Mouse (Mus musculus) midbrain, embryonic 12.5 days (tissue): ENCODE measurements around the gene Mov10. TPM values are rescaled to one million over a fixed set of nuclear protein-coding genes. Genes with fewer than 3 reads are reported as not detected.

ENCODE experiments used
- ATAC-seq: fragments of 200-750 bp; cut with Nextera tagmentation; 2 replicates; pipeline ENCODE4 v1.8.0; 2017; ENCODE audit warnings: low read depth, moderate TSS enrichment, moderate library complexity; ENCODE audit not compliant: low FRiP score
- H3K27ac ChIP-seq: fragments of 300-500 bp; sonication (generic); replicated peaks from 2 replicates; pipeline ENCODE4 v1.5.1; 2016; ENCODE audit warnings: mild to moderate bottlenecking
- H3K27me3 ChIP-seq: fragments of 300-500 bp; sonication (generic); 2 replicates; pipeline ENCODE4 v1.6.1; 2016; ENCODE audit warnings: mild to moderate bottlenecking
- H3K36me3 ChIP-seq: fragments of 300-500 bp; sonication (generic); 2 replicates; pipeline ENCODE4 v1.6.1; 2016
- H3K4me1 ChIP-seq: fragments of 300-500 bp; sonication (generic); 2 replicates; pipeline ENCODE4 v1.6.1; 2016
- H3K4me2 ChIP-seq: fragments of 300-500 bp; sonication (generic); replicated peaks from 2 replicates; pipeline ENCODE4 v1.6.1; 2016; ENCODE audit warnings: mild to moderate bottlenecking, moderate library complexity
- H3K4me3 ChIP-seq: fragments of 300-500 bp; sonication (generic); 2 replicates; pipeline ENCODE4 v1.5.1; 2016; ENCODE audit warnings: mild to moderate bottlenecking
- H3K9ac ChIP-seq: fragments of 300-500 bp; sonication (generic); replicated peaks from 2 replicates; pipeline ENCODE4 v1.6.1; 2016; ENCODE audit warnings: mild to moderate bottlenecking, moderate library complexity
- H3K9me3 ChIP-seq: fragments of 300-500 bp; sonication (generic); 2 replicates; pipeline ENCODE4 v1.6.1; 2016; ENCODE audit warnings: mild to moderate bottlenecking
- WGBS: fragments of 180-500 bp; shearing (Covaris S2); methylation state at CpG from one replicate; pipeline ENCODE4 v1.1.7; 2016; 5-methylcytosine and 5-hydroxymethylcytosine counted together
- polyA plus RNA-seq: library from polyadenylated mRNA; unstranded; fragments of >200 nt; fragmentation: Nextera tagmentation; extraction: Ambion mirVana; gene quantifications from 2 replicates; pipeline ENCODE4 v1.2.1, GENCODE M21; 2016

Mov10 gene
- polyA plus RNA-seq, 1 experiment from 2014 or later, result 14.6 TPM

GRCm38 (mm10) chr3:104789822-104790221 is 28.5 kb downstream of the Mov10 start:
- H3K9me3 ChIP-seq, result no peaks in the 10 kb centered on the region
- peak overlapping the region; percentile 59 for H3K4me3 ChIP-seq
- no peaks in the 10 kb centered on the region for H3K36me3 ChIP-seq
- peak overlapping the region; percentile 88 for H3K4me2 ChIP-seq
- peaks cover 49% of the 10 kb centered on the region for H3K27me3 ChIP-seq
- H3K4me1 ChIP-seq, result peaks cover 42% of the 10 kb centered on the region
- 33% methylated on average over 13 of the region's 13 CpGs for WGBS
- H3K27ac ChIP-seq, result no peak overlapping the region
- no peak for ATAC-seq
- H3K9ac ChIP-seq, result peak overlapping the region; percentile 50; the same call in 1 of the 2 replicates

GRCm38 (mm10) chr3:104789312-104789605 is 29.1 kb downstream of the Mov10 start:
- Histone ChIP-seq H3K4me1 (peaks cover 37% of the 10 kb centered on the region), H3K4me3 (peak overlapping the region; percentile 59), H3K27ac (no peak overlapping the region), H3K4me2 (peak overlapping the region; percentile 88), H3K27me3 (peaks cover 54% of the 10 kb centered on the region), H3K9ac (peak overlapping the region; percentile 71), H3K9me3 (no peaks in the 10 kb centered on the region), H3K36me3 (no peaks in the 10 kb centered on the region)
- ATAC-seq, result no peak
- under 1% methylated on average over 10 of the region's 10 CpGs for WGBS

GRCm38 (mm10) chr3:104788561-104789311 is 29.6 kb downstream of the Mov10 start:
- Histone ChIP-seq H3K4me1 (peaks cover 32% of the 10 kb centered on the region), H3K4me2 (peak overlapping the region; percentile 88), H3K4me3 (peak overlapping the region; percentile 59), H3K9ac (peak overlapping the region; percentile 71), H3K36me3 (no peaks in the 10 kb centered on the region), H3K27ac (no peak overlapping the region), H3K9me3 (no peaks in the 10 kb centered on the region), H3K27me3 (peaks cover 60% of the 10 kb centered on the region)
- ATAC-seq, result peak; percentile 87
- WGBS, result 0% methylated on average over 42 of the region's 52 CpGs

- WGBS, result 26% methylated on average over 3 of the region's 3 CpGs
- H3K4me2 ChIP-seq, result peak within 1 kb of the TSS; percentile 88
- H3K4me3 ChIP-seq, result peak within 1 kb of the TSS; percentile 59
- peak within 1 kb of the TSS; percentile 71 for H3K9ac ChIP-seq
- peaks cover 27% of the 10 kb centered on the region for H3K4me1 ChIP-seq
- no peaks in the 10 kb centered on the region for H3K36me3 ChIP-seq
- H3K9me3 ChIP-seq, result no peaks in the 10 kb centered on the region
- no peak for ATAC-seq
- H3K27me3 ChIP-seq, result peaks cover 66% of the 10 kb centered on the region
- no peak within 1 kb of the TSS for H3K27ac ChIP-seq
Observed at GRCm38 (mm10) chr3:104788075-104788474, 30.3 kb downstream of the Mov10 start, which contains the start of gene Rhoc. Gene Rhoc, plus strand, starts transcription at chr3:104788375.

GRCm38 (mm10) chr3:104785284-104785683 is 33.1 kb downstream of the Mov10 start:
- Histone ChIP-seq H3K27me3 (peaks cover 87% of the 10 kb centered on the region), H3K4me1 (peaks cover 32% of the 10 kb centered on the region), H3K4me2 (no peak overlapping the region), H3K4me3 (no peak overlapping the region), H3K9me3 (no peaks in the 10 kb centered on the region), H3K27ac (no peak overlapping the region), H3K36me3 (no peaks in the 10 kb centered on the region), H3K9ac (no peak overlapping the region)
- WGBS, result 89% methylated on average over 6 of the region's 6 CpGs
- ATAC-seq, result no peak

GRCm38 (mm10) chr3:104783971-104784500 is 34.3 kb downstream of the Mov10 start:
- Histone ChIP-seq H3K27ac (no peak overlapping the region), H3K4me2 (no peak overlapping the region), H3K4me1 (peaks cover 20% of the 10 kb centered on the region), H3K36me3 (no peaks in the 10 kb centered on the region), H3K4me3 (no peak overlapping the region), H3K9ac (no peak overlapping the region), H3K9me3 (no peaks in the 10 kb centered on the region), H3K27me3 (peaks cover 87% of the 10 kb centered on the region)
- no peak for ATAC-seq
- WGBS, result 46% methylated on average over 14 of the region's 14 CpGs

GRCm38 (mm10) chr3:104782061-104782681 is 36.2 kb downstream of the Mov10 start:
- no peak for ATAC-seq
- H3K27ac ChIP-seq, result no peak overlapping the region
- 17% methylated on average over 12 of the region's 12 CpGs for WGBS
- peaks cover 19% of the 10 kb centered on the region for H3K4me1 ChIP-seq
- H3K9ac ChIP-seq, result no peak overlapping the region
- H3K4me2 ChIP-seq, result peak overlapping the region; percentile 76
- no peak overlapping the region for H3K4me3 ChIP-seq
- H3K27me3 ChIP-seq, result peaks cover 98% of the 10 kb centered on the region
- H3K9me3 ChIP-seq, result no peaks in the 10 kb centered on the region
- H3K36me3 ChIP-seq, result no peaks in the 10 kb centered on the region

GRCm38 (mm10) chr3:104781471-104781903 is 36.9 kb downstream of the Mov10 start, which contains the start of gene Fam19a3:
Gene Fam19a3, minus strand, starts transcription at chr3:104781840.
- no peaks in the 10 kb centered on the region for H3K9me3 ChIP-seq
- H3K27ac ChIP-seq, result no peak within 1 kb of the TSS
- no peaks in the 10 kb centered on the region for H3K36me3 ChIP-seq
- H3K4me3 ChIP-seq, result peak within 1 kb of the TSS; percentile 45
- H3K4me1 ChIP-seq, result peaks cover 20% of the 10 kb centered on the region
- peak within 1 kb of the TSS; percentile 47 for H3K9ac ChIP-seq
- no peak for ATAC-seq
- H3K27me3 ChIP-seq, result peaks cover 99% of the 10 kb centered on the region
- H3K4me2 ChIP-seq, result peak within 1 kb of the TSS; percentile 76
- 0% methylated on average over 21 of the region's 26 CpGs for WGBS

- Histone ChIP-seq H3K36me3 (no peaks in the 10 kb centered on the region), H3K4me3 (peak within 1 kb of the TSS; percentile 45), H3K4me2 (peak within 1 kb of the TSS; percentile 76), H3K9ac (peak within 1 kb of the TSS; percentile 47), H3K9me3 (no peaks in the 10 kb centered on the region), H3K27ac (no peak within 1 kb of the TSS), H3K27me3 (peaks cover 100% of the 10 kb centered on the region), H3K4me1 (peaks cover 20% of the 10 kb centered on the region)
- ATAC-seq, result peak; percentile 69
- under 1% methylated on average over 56 of the region's 56 CpGs for WGBS
Observed at GRCm38 (mm10) chr3:104780561-104781420, 37.6 kb downstream of the Mov10 start, which contains the start of gene Ppm1j. Gene Ppm1j, plus strand, starts transcription at chr3:104781056.

GRCm38 (mm10) chr3:104779949-104780348 is 38.4 kb downstream of the Mov10 start:
- ATAC-seq, result no peak
- 3% methylated on average over 7 of the region's 7 CpGs for WGBS
- Histone ChIP-seq H3K4me1 (peaks cover 20% of the 10 kb centered on the region), H3K27ac (no peak overlapping the region), H3K36me3 (no peaks in the 10 kb centered on the region), H3K9ac (no peak overlapping the region), H3K4me3 (no peak overlapping the region), H3K9me3 (no peaks in the 10 kb centered on the region), H3K27me3 (peaks cover 96% of the 10 kb centered on the region), H3K4me2 (no peak overlapping the region)

- H3K9me3 ChIP-seq, result no peaks in the 10 kb centered on the region
- 1% methylated on average over 20 of the region's 20 CpGs for WGBS
- ATAC-seq, result 0 out of 2 replicates have a peak, but pooled peaks have one; percentile 11
- peaks cover 20% of the 10 kb centered on the region for H3K4me1 ChIP-seq
- H3K4me2 ChIP-seq, result peak overlapping the region; percentile 57
- peak overlapping the region; percentile 36 for H3K4me3 ChIP-seq
- no peak overlapping the region for H3K27ac ChIP-seq
- H3K36me3 ChIP-seq, result no peaks in the 10 kb centered on the region
- H3K9ac ChIP-seq, result peak overlapping the region; percentile 34; the same call in 1 of the 2 replicates
- peaks cover 86% of the 10 kb centered on the region for H3K27me3 ChIP-seq
Observed at GRCm38 (mm10) chr3:104777342-104777741, 41.0 kb downstream of the Mov10 start.
